Mouse (Mus musculus) neural tube, embryonic 13.5 days (tissue): ENCODE measurements around the gene Cabcoco1. TPM values are rescaled to one million over a fixed set of nuclear protein-coding genes. Genes with fewer than 3 reads are reported as not detected.

Source experiments
- ATAC-seq: fragments of 200-750 bp; cut with Nextera tagmentation; 2 replicates; pipeline ENCODE4 v1.8.0; 2017; ENCODE audit warnings: low read depth, mild to moderate bottlenecking, moderate TSS enrichment, moderate library complexity
- H3K27ac ChIP-seq: fragments of 300-500 bp; sonication (generic); replicated peaks from 2 replicates; pipeline ENCODE4 v1.5.1; 2015; ENCODE audit warnings: moderate library complexity, mild to moderate bottlenecking, inconsistent platforms
- H3K27me3 ChIP-seq: fragments of 300-500 bp; sonication (generic); 2 replicates; pipeline ENCODE4 v1.6.1; 2015; ENCODE audit warnings: mild to moderate bottlenecking, inconsistent platforms
- H3K36me3 ChIP-seq: fragments of 300-500 bp; sonication (generic); 2 replicates; pipeline ENCODE4 v1.6.1; 2015; ENCODE audit warnings: mild to moderate bottlenecking, inconsistent platforms
- H3K4me1 ChIP-seq: fragments of 300-500 bp; sonication (generic); replicated peaks from 2 replicates; pipeline ENCODE4 v1.6.1; 2015; ENCODE audit warnings: inconsistent platforms
- H3K4me2 ChIP-seq: fragments of 300-500 bp; sonication (generic); 2 replicates; pipeline ENCODE4 v1.6.1; 2015; ENCODE audit warnings: inconsistent platforms, mild to moderate bottlenecking, moderate library complexity
- H3K4me3 ChIP-seq: fragments of 300-500 bp; sonication (generic); 2 replicates; pipeline ENCODE4 v1.5.1; 2015; ENCODE audit warnings: mild to moderate bottlenecking, inconsistent platforms
- H3K9ac ChIP-seq: fragments of 300-500 bp; sonication (generic); 2 replicates; pipeline ENCODE4 v1.6.1; 2015; ENCODE audit warnings: moderate library complexity, mild to moderate bottlenecking, inconsistent platforms
- H3K9me3 ChIP-seq: fragments of 300-500 bp; sonication (generic); 2 replicates; pipeline ENCODE4 v1.6.1; 2016; ENCODE audit warnings: inconsistent platforms
- WGBS: fragments of 180-500 bp; shearing (Covaris S2); methylation state at CpG from one replicate; pipeline ENCODE4 v1.1.7; 2015; 5-methylcytosine and 5-hydroxymethylcytosine counted together
- polyA plus RNA-seq: library from polyadenylated mRNA; unstranded; fragments of >200 nt; fragmentation: Nextera tagmentation; extraction: Ambion mirVana; gene quantifications from 2 replicates; pipeline ENCODE4 v1.2.1, GENCODE M21; 2015

Cabcoco1 gene
- polyA plus RNA-seq, 1 experiment from 2014 or later: 0.52 TPM

DNA sequence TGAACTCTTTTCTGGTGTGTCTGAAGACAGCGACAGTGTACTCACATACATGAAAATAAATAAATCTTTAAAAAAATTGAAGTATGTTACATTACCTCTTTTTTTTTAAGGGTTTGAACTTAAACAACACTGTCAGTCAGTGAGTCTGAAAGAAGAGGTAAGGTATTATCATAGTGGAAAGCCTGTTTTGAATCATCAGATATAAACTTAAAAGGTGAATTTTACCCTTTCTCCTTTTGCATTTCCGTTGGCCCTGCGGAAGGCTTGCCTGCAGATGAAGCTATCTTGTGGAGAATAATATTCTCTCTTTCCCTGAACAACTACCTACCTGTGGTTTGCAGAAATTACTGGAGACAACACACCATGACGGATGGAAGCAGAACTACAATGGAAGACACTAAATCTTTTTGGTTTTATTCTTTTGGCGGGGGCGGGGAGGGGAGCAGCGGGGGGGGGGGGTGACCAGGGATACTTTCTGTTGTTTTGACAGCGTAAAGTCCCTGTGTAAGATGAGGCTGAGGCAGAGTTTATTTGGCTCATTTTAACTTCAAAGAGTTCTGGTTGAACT lies 96.4 kb downstream of the Cabcoco1 start:
- no peak overlapping the region for H3K27ac ChIP-seq
- no peak overlapping the region for H3K4me3 ChIP-seq
- no peaks in the 10 kb centered on the region for H3K9me3 ChIP-seq
- no peaks in the 10 kb centered on the region for H3K27me3 ChIP-seq
- no peak for ATAC-seq
- H3K4me1 ChIP-seq: peaks cover 11% of the 10 kb centered on the region
- WGBS: 33% methylated on average over 8 of the region's 8 CpGs
- no peak overlapping the region for H3K4me2 ChIP-seq
- no peak overlapping the region for H3K9ac ChIP-seq
- H3K36me3 ChIP-seq: no peaks in the 10 kb centered on the region

DNA sequence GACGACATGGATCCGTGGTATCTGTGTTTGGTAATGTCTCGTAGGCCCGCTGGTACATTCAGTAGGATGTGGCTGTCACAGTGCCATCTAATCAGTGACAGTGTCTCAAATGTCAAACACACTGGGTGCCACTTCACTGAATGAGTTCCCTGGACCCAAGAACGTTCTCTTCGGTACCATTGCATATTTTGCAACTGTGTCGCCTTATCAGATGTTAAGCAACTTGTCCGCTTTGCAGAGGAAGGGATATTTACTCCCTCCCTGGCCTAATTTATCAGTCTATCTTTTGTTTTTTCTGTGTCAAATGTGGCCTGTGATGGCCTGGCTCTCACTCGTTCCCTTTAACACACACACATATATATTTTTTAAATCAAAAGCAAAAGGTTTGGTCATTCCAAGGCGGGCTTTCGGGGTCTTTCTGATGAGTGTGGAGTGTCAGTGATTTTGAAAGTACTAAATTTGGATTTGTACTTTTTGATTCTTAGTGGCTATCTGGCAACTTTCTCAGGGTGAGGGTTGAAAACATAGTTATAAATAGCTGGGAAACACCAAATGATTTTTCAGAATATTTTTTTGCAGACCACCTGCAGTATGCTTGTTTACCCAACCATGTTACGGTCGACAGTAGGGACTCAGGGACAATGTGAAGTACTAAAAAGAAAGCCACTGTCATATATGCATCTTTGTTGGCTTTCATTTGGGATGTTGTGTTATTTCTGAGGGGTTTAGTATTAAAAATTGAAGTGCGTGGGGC lies 97.2 kb downstream of the Cabcoco1 start:
- Histone ChIP-seq H3K4me2 (no peak overlapping the region), H3K27me3 (no peaks in the 10 kb centered on the region), H3K9ac (no peak overlapping the region), H3K4me1 (peaks cover 11% of the 10 kb centered on the region), H3K27ac (no peak overlapping the region), H3K4me3 (no peak overlapping the region), H3K9me3 (no peaks in the 10 kb centered on the region), H3K36me3 (no peaks in the 10 kb centered on the region)
- WGBS: 86% methylated on average over 14 of the region's 14 CpGs
- ATAC-seq: no peak

DNA sequence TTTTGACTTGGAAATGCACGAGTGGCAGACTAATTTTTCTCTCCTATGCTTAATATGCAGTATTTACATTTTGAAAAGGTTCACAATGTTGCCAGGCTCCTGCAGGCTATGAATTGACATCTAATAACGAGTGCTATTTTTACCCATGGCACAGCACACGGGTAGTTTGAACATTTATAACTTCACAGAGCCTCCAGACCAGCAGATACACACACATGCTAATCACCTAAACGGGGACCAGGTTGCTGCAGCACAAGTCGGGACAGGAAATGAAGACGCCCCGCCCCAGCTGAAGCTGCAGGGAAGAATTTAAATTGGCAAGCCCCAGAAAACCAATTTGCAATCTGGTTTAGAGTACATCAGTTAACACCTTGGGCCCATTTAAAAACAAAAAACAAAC lies 98.6 kb downstream of the Cabcoco1 start:
- H3K9me3 ChIP-seq: no peaks in the 10 kb centered on the region
- WGBS: 16% methylated on average over 7 of the region's 7 CpGs
- H3K27me3 ChIP-seq: no peaks in the 10 kb centered on the region

DNA sequence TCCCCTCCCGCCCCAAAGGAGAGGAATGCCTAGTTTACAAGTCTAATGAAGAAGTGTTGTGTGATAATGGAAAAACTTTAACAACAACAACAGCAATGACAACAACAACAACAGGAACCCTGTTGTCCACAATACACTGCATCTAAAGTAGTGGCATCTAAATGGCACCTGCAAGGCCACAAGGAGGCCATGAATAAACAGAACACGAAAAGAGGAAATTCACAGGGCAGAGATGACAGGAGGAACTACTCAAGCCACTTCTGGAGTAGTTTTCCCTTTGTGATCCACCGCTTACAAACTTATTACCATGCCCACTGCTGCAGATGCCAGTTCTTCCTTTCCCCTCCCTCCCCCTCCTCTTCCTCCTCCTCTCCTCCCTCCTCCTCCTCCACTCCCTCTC lies 99.0 kb downstream of the Cabcoco1 start:
- Histone ChIP-seq H3K4me2 (no peak overlapping the region), H3K4me1 (peaks cover 11% of the 10 kb centered on the region), H3K27ac (no peak overlapping the region), H3K27me3 (no peaks in the 10 kb centered on the region), H3K9ac (no peak overlapping the region), H3K4me3 (no peak overlapping the region), H3K9me3 (no peaks in the 10 kb centered on the region), H3K36me3 (no peaks in the 10 kb centered on the region)
- 24% methylated on average over 3 of the region's 3 CpGs for WGBS
- ATAC-seq: no peak

More for the DNA sequence above, 98.6 kb downstream of the Cabcoco1 start:
- ATAC-seq: no peak
- Histone ChIP-seq H3K36me3 (no peaks in the 10 kb centered on the region), H3K4me3 (no peak overlapping the region), H3K27ac (no peak overlapping the region), H3K4me2 (no peak overlapping the region), H3K4me1 (peaks cover 11% of the 10 kb centered on the region), H3K9ac (no peak overlapping the region)

DNA sequence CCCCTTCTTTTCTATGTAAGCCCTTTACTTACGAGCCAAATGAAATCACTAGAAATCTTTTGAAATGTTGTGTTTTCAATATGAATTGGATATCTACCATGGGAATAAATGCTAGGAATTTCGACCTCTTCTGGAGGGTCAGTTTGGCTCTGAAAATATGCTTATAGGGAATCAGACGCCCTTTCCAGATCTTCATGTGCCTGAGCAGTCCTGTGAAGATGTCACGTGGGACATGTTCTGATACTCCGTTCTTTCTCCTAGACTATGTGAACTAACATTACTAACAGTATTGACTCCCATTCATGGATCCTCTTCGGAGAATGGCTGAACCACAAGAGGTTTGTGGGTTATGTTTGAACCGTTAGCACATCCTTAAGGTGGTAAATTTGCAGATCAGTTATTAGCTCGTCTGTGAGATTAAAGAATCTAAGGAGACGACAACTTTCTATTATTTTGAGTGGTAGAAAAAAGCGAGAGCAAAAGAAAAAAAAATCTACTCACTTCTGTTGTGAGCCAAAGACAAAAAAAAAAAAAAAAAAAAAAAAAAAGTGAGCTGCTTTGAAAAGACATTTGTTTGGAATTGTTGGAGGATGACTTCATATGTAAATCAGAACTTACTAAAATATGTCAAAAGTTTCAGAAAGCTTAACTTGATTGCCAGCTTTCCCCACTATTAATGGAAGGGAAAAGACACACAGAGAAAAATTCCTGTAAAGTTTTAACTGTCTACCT lies 99.6 kb downstream of the Cabcoco1 start:
- ATAC-seq: no peak
- Histone ChIP-seq H3K4me1 (peaks cover 11% of the 10 kb centered on the region), H3K36me3 (no peaks in the 10 kb centered on the region), H3K4me3 (no peak overlapping the region), H3K9me3 (no peaks in the 10 kb centered on the region), H3K27ac (no peak overlapping the region), H3K27me3 (no peaks in the 10 kb centered on the region), H3K4me2 (no peak overlapping the region), H3K9ac (no peak overlapping the region)
- WGBS: 73% methylated on average over 10 of the region's 10 CpGs

DNA sequence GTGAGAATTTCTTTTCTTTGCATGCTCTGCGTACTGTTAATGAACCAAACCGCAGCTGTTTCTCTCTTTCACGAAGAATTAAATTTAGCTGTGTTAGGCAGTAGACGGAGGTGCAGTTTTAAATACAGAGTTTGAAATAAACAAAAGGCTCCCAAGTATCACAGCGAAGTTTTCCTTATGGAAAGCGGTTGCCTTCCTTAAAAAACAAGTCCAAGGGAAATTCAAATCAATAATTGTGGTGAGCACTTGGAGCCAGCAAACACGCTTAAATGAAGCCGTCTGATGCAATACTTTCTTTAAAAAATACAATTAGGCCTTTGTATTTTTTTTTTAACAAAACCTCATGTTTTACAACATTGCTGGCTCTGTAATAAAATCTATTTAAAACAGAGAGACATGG lies 101.2 kb downstream of the Cabcoco1 start:
- ATAC-seq: no peak
- Histone ChIP-seq H3K9ac (no peak overlapping the region), H3K27ac (no peak overlapping the region), H3K9me3 (no peaks in the 10 kb centered on the region), H3K4me1 (peaks cover 6% of the 10 kb centered on the region), H3K27me3 (no peaks in the 10 kb centered on the region), H3K4me2 (no peak overlapping the region), H3K36me3 (no peaks in the 10 kb centered on the region), H3K4me3 (no peak overlapping the region)
- WGBS: 70% methylated on average over 8 of the region's 8 CpGs

DNA sequence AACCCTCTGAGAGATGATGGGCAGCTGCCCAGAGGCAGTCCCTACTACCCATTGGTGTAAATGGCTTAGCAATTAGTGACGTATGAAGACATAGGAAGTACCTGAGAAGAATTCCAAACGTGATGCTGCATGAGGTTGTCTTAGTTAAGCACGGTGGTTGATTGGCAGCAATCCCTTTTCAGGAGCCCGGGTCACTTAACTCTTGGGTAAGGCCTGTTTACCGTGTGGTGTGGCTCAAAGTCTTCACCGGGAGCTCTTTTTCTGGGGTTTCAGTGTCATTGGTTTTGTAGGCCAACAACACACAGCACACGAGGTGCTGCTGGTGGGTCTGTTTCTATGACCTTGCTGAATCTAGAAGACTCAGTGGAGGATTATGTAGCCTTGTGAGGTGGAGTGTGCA lies 105.9 kb downstream of the Cabcoco1 start:
- no peaks in the 10 kb centered on the region for H3K36me3 ChIP-seq
- no peak for ATAC-seq
- 92% methylated on average over 7 of the region's 7 CpGs for WGBS
- no peak overlapping the region for H3K9ac ChIP-seq
- no peaks in the 10 kb centered on the region for H3K4me1 ChIP-seq
- H3K4me2 ChIP-seq: no peak overlapping the region
- no peaks in the 10 kb centered on the region for H3K27me3 ChIP-seq
- H3K9me3 ChIP-seq: no peaks in the 10 kb centered on the region
- no peak overlapping the region for H3K4me3 ChIP-seq
- no peak overlapping the region for H3K27ac ChIP-seq

DNA sequence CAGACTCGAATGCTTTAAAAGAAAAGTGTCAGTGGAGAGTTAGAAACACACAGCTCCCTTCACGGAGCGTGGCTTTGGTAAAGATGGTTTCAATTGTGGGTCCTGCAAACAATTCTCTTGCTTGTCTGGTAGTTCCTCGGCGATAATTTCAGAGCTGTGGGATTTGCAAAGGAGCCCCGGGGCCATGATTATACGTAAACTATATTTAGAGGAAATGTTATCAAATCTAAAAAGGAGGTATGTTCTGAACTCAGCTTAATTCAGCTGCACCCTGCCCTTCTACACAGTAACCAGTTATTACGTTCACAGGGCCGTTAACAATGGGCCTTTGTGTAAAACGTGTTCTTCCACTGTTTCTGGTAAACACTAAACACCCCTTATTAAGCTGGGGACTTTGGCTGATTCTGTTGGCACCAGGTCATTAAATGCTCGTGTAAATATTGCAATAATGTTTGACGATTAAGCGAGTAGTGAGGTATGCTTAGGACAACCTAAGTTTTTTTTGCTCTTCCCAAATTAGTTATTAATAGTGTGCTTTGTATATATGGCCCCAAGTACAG lies 106.6 kb downstream of the Cabcoco1 start:
- WGBS: 82% methylated on average over 13 of the region's 13 CpGs
- Histone ChIP-seq H3K36me3 (no peaks in the 10 kb centered on the region), H3K9me3 (no peaks in the 10 kb centered on the region), H3K4me2 (no peak overlapping the region), H3K4me3 (no peak overlapping the region), H3K27ac (no peak overlapping the region), H3K4me1 (no peaks in the 10 kb centered on the region), H3K9ac (no peak overlapping the region), H3K27me3 (no peaks in the 10 kb centered on the region)
- ATAC-seq: no peak

DNA sequence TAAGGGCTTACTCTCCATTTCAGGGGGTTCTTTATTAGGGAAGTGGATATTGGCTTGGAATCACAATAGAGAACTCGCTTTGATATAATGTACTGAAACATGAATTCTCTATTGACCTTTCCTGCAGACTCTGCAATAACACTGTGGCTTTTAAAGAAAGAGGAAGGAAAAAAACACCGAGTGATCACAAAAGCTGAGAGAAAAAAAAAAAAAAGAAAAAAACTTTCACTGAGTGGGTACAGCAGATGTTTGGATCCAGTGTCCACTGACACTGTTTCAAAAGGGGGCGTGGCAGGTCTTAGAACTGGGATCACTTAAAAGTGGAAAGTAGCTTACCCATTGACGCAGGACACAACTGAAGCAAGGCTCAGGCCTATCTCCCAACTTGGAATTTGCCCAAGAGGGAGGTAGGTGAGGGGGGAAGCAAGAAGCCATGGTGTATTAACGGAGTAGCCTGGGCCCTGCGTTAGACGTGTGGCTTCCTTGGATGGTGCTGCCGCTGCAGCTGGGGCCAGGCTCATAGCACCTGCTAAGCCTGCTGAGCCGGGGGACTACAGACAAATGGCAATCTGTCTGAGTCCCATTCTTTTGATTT lies 107.6 kb downstream of the Cabcoco1 start:
- Histone ChIP-seq H3K4me3 (no peak overlapping the region), H3K9ac (no peak overlapping the region), H3K9me3 (no peaks in the 10 kb centered on the region), H3K27ac (no peak overlapping the region), H3K4me1 (no peaks in the 10 kb centered on the region), H3K4me2 (no peak overlapping the region), H3K36me3 (no peaks in the 10 kb centered on the region), H3K27me3 (no peaks in the 10 kb centered on the region)
- WGBS: 72% methylated on average over 9 of the region's 9 CpGs
- ATAC-seq: no peak

DNA sequence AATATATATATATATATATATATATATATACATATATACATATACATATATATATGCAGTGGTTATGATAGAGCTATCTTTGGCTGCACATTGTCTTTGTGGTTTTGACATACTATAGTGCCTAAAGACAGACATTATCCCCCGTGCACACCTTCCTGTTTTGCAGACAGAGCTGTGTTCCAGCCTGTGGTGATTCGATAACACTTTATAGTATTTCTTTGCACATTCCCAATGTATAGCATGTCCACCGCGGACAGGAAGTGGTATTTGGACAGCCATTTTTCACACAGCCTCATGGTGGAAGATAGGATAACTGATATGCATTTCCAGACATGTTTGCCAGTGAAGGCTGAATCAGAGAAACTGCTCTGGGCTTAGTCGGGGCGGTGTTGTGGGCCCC lies 110.3 kb downstream of the Cabcoco1 start:
- WGBS: 93% methylated on average over 6 of the region's 6 CpGs
- no peak overlapping the region for H3K4me2 ChIP-seq
- no peaks in the 10 kb centered on the region for H3K9me3 ChIP-seq
- H3K27me3 ChIP-seq: no peaks in the 10 kb centered on the region
- H3K27ac ChIP-seq: no peak overlapping the region
- H3K36me3 ChIP-seq: no peaks in the 10 kb centered on the region
- no peak for ATAC-seq
- H3K4me3 ChIP-seq: no peak overlapping the region
- H3K4me1 ChIP-seq: no peaks in the 10 kb centered on the region
- H3K9ac ChIP-seq: no peak overlapping the region

DNA sequence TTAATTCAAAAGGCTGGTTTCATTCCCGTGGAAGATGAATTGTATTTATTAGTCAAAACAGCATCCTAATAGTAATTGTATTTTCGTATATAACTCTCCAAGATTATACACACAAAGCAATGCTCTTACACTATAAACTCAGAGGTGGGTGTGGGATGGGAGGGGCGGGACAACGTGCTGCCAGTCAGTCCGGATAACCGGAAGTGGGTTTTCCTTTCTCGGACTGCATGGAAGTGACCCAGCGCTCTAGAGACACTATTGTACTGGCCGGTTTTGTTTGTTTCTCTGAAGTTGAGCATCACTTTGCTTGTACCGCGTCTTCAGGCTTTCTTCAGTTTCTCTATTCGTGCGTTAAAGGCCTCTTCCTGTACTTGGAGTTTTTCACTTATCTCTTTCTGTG lies 110.8 kb downstream of the Cabcoco1 start:
- WGBS: 91% methylated on average over 13 of the region's 13 CpGs
- Histone ChIP-seq H3K4me3 (no peak overlapping the region), H3K4me2 (no peak overlapping the region), H3K9ac (no peak overlapping the region), H3K27me3 (no peaks in the 10 kb centered on the region), H3K36me3 (no peaks in the 10 kb centered on the region), H3K27ac (no peak overlapping the region), H3K4me1 (no peaks in the 10 kb centered on the region), H3K9me3 (no peaks in the 10 kb centered on the region)
- ATAC-seq: no peak

DNA sequence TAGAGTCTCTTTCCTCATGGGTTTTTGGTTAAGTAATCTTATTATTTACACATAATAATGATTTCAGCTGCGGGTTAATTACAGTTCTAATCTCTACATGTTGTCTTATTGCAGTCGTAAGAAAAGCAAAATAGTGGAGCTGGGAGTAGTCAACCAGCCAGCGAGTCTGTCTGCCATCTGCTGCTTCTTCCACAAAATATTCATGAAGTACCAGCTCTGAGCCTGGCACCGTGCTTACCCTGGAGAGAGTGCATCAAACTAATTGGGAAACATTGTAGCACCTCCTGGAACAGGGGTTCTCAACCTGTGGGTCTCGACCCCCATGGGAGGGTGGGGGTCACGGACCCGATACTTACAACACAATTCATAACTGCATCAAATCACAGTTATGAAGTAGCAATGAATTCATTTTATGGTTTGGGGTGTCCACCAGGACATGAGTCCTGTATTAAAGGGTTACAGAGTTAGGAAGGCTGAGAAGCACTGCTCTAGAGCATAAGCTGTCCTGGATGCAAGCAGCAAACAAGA lies 121.2 kb downstream of the Cabcoco1 start:
- no peak overlapping the region for H3K9ac ChIP-seq
- H3K36me3 ChIP-seq: no peaks in the 10 kb centered on the region
- WGBS: 71% methylated on average over 7 of the region's 7 CpGs
- no peaks in the 10 kb centered on the region for H3K4me1 ChIP-seq
- H3K27ac ChIP-seq: no peak overlapping the region
- no peaks in the 10 kb centered on the region for H3K27me3 ChIP-seq
- no peak overlapping the region for H3K4me3 ChIP-seq
- no peaks in the 10 kb centered on the region for H3K9me3 ChIP-seq
- no peak; the same call in 1 of the 2 replicates for ATAC-seq
- no peak overlapping the region for H3K4me2 ChIP-seq
